ENCODE assay signal across 21 mouse cellular contexts in the genomic region with DNA sequence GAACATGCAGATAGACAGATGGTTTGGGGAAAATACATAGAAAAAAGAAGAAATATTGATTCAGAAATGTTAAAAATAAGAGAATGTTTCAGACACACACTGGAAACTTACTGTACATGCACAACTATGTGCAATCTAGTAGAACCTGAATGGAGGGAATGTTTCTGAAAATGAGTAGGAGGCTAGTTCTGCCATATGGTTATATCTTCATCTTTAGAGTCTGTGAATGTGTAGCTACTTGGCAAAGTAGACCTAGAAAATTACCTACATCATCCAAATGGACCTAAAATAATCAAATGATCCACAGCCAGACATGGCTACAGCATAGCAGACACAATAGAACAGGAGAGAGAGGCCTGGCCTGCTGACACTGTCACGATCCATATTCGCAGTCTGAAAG.
DNase-seq lines count a peak whose midpoint lies in the region; ATAC-seq lines count a peak whose summit lies in the region.
"Had no signal": no experiment of that assay in that cellular context is flagged by ENCODE, and none has a peak within 500 bp of the region (broad histone marks: within the 10 kb centered on the region; RNA-seq: fewer than 3 reads in every experiment).

No protein-coding gene starts in this region.

- intact Hi-C loops in left cerebral cortex, postnatal 25 days (cut with DNase I), result no loop called here
- intact Hi-C loops in left cerebral cortex, postnatal 36 days (cut with DNase I), result no loop called here

- peak; percentile 98 for ATAC-seq in frontal cortex, adult (ENCODE audit: low TSS enrichment)
- ATAC-seq: activated CD4-positive, CD25-positive, alpha-beta regulatory T cell, adult 4 months; CD4-positive, CD25-positive, alpha-beta regulatory T cell, adult 4 months; Patski had no signal

- DNase-seq in frontal cortex, postnatal 14 days (ENCODE audit: low spot score in 2 of 2), result no peak
- DNase-seq in left cerebral cortex, postnatal 25 days (ENCODE audit: low spot score in 2 of 2), result peak; percentile 4 to 58
- DNase-seq in left cerebral cortex, postnatal 36 days (ENCODE audit: low spot score in 2 of 2), result no peak
- peak; percentile 45 for DNase-seq in brain, adult 2 months (ENCODE audit: low read depth, low spot score)
- DNase-seq in telencephalon, adult 2 months (ENCODE audit: low read depth, low spot score), result peak; percentile 50
- no peak for DNase-seq in neural tube, embryonic 10.5 days (ENCODE audit: extremely low spot score, low spot score)
- DNase-seq in cerebellum, postnatal 10 days, result no peak
- DNase-seq: adrenal gland, adult 2 months; adrenal gland, adult 8-10 months; adrenal gland, postnatal 10 days; adrenal gland, postnatal 14 days; adrenal gland, postnatal 25 days; adrenal gland, postnatal 36 days; B cell, adult 2 months; cerebellum, adult 11 months; cerebellum, adult 11-12 months; cerebellum, adult 18-20 months had no signal

Comparison
In these comparisons a context has a peak if more than half of its experiments do, and no peak if none do; other contexts are left out.
1. DNase-seq: peak in left cerebral cortex, postnatal 25 days (2 of 2), brain, adult 2 months (single experiment) and telencephalon, adult 2 months (single experiment); none in frontal cortex, postnatal 14 days (0 of 2), left cerebral cortex, postnatal 36 days (0 of 2), neural tube, embryonic 10.5 days (single experiment) and cerebellum, postnatal 10 days (0 of 2).